Mouse (Mus musculus): Measurements from ENCODE around the gene Gm7954. TPM values are rescaled to one million over a fixed set of nuclear protein-coding genes. Genes with fewer than 3 reads are reported as not detected.
"Not testable (repeated sequence)": the region's sequence is repeated elsewhere in the genome, so short reads cannot be mapped to it uniquely, and the experiment has no call there.

Gm7954 gene
- not detected in 2 replicates for polyA plus RNA-seq (2015; fragmentation: Nextera tagmentation; extraction: Ambion mirVana)

- not testable (repeated sequence) for H3K4me1 ChIP-seq (ENCODE audit: control insufficient read depth, insufficient read depth, low read length); ATAC-seq; H3K27ac ChIP-seq (ENCODE audit: low read length); H3K9me3 ChIP-seq (ENCODE audit: control insufficient read depth, low read length); H3K27me3 ChIP-seq (replicated peaks; ENCODE audit: control insufficient read depth, insufficient read depth, low read length); H3K4me2 ChIP-seq (ENCODE audit: low read depth, low read length); H3K9ac ChIP-seq (ENCODE audit: low read depth, low read length); H3K4me3 ChIP-seq (ENCODE audit: low read length); H3K36me3 ChIP-seq (ENCODE audit: control insufficient read depth, insufficient read depth, low read length)
- WGBS, result no CpG with 5 or more reads among the region's 2 CpGs
Measured at GRCm38 (mm10) chr14:41453418-41453817, at the start of gene Gm7954. Gene Gm7954 (minus strand): TSS chr14:41453518.

DNA sequence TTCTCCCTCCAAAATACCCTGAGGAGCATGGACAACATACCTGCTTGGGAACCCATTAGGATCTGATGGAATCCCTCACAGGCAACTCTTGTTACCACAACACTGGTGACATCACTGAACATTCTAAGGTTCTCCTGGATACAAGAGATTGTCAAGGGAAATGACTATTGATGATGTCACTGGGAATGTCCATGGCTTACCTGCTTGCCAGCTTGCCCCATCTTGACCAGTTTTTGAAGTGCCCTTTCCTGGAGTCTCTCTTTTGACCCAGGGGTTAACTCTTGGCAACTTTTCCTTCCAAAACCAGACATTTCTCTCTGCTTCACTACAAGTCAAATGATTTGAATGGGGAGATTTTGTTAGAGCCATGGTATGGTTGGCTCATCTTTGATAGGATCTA is 36.1 kb upstream of the Gm7954 start, which contains the start of gene Gm3486:
Gene Gm3486 (minus strand): TSS at position 101 of the 400 bp plus-strand sequence.
- H3K36me3 ChIP-seq (ENCODE audit: control insufficient read depth, insufficient read depth, low read length); H3K9ac ChIP-seq (ENCODE audit: low read depth, low read length); ATAC-seq; H3K4me1 ChIP-seq (ENCODE audit: control insufficient read depth, insufficient read depth, low read length); H3K9me3 ChIP-seq (ENCODE audit: control insufficient read depth, low read length); H3K4me3 ChIP-seq (ENCODE audit: low read length); H3K4me2 ChIP-seq (ENCODE audit: low read depth, low read length); H3K27me3 ChIP-seq (replicated peaks; ENCODE audit: control insufficient read depth, insufficient read depth, low read length); H3K27ac ChIP-seq (ENCODE audit: low read length): not testable (repeated sequence)

DNA sequence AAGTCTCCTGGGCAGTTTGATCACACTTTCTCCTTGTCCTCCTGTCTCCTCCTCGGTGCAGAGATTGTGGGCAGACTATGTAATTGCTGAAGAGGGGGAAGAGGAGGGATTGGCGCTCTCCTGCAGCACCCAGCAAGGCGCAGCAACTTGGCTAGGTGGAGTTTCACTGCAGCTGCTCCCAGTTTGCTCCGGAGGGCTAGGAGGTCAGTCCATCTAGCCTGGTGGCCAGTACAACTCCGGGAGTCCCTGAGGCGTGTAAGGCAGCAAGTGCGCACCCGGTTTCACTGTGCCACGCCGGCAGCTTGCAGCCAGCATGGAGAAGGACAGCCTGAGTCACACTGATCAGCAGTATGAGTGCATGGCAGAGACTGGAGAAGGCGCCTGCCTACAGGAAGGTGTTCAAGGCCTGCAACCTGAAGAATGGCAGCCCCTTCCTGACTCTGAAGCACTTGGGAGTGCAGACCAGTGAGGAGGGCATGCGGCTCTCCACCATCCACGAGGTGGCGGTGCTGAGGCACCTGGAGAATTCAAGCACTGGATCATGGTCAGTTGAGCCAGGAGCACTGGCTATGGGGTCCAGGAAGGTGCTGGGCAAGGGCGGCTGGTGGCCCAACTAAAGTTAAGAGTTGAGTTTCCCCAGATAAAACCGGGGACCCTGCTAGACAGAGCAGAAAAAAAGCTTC is 27.8 kb downstream of the Gm7954 start:
- not testable (repeated sequence) for H3K36me3 ChIP-seq (ENCODE audit: control insufficient read depth, insufficient read depth, low read length); H3K9me3 ChIP-seq (ENCODE audit: control insufficient read depth, low read length); H3K4me1 ChIP-seq (ENCODE audit: control insufficient read depth, insufficient read depth, low read length); H3K4me2 ChIP-seq (ENCODE audit: low read depth, low read length); H3K27me3 ChIP-seq (replicated peaks; ENCODE audit: control insufficient read depth, insufficient read depth, low read length); H3K4me3 ChIP-seq (ENCODE audit: low read length); ATAC-seq; H3K27ac ChIP-seq (ENCODE audit: low read length); H3K9ac ChIP-seq (ENCODE audit: low read depth, low read length)
- WGBS, result 10% methylated on average over 12 of the region's 16 CpGs

- ATAC-seq; H3K27me3 ChIP-seq (replicated peaks; ENCODE audit: control insufficient read depth, insufficient read depth, low read length); H3K4me2 ChIP-seq (ENCODE audit: low read depth, low read length); H3K4me3 ChIP-seq (ENCODE audit: low read length); H3K27ac ChIP-seq (ENCODE audit: low read length); H3K9me3 ChIP-seq (ENCODE audit: control insufficient read depth, low read length); H3K4me1 ChIP-seq (ENCODE audit: control insufficient read depth, insufficient read depth, low read length); H3K9ac ChIP-seq (ENCODE audit: low read depth, low read length); H3K36me3 ChIP-seq (ENCODE audit: control insufficient read depth, insufficient read depth, low read length): not testable (repeated sequence)
- 22% methylated on average over 13 of the region's 14 CpGs for WGBS
Measured at GRCm38 (mm10) chr14:41424694-41425093, 28.6 kb downstream of the Gm7954 start.

DNA sequence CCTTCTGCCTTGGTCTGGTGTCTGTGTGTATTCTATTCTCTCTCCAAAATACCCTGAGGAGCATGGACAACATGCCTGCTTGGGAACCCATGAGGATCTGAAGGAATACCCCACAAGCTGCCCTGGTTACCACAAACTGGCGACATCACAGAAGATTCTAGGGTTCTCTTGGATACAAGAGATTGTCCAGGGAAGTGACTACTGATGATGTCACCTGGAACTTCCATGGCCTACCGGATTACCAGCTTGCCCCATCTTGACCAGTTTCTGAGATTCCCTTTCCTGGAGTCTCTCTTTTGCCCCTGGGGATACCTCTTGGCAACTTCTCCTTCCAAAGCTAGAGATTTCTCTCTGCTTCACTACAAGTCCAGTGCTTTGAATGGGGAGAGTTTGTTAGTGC is 45.1 kb downstream of the Gm7954 start, which contains the start of gene Gm6482:
Gene Gm6482 (minus strand): TSS at position 101 of the 400 bp plus-strand sequence.
- WGBS, result no CpG with 5 or more reads among the region's 2 CpGs
- H3K4me3 ChIP-seq (ENCODE audit: low read length); H3K4me1 ChIP-seq (ENCODE audit: control insufficient read depth, insufficient read depth, low read length); H3K36me3 ChIP-seq (ENCODE audit: control insufficient read depth, insufficient read depth, low read length); ATAC-seq; H3K27me3 ChIP-seq (replicated peaks; ENCODE audit: control insufficient read depth, insufficient read depth, low read length); H3K4me2 ChIP-seq (ENCODE audit: low read depth, low read length); H3K27ac ChIP-seq (ENCODE audit: low read length); H3K9ac ChIP-seq (ENCODE audit: low read depth, low read length); H3K9me3 ChIP-seq (ENCODE audit: control insufficient read depth, low read length): not testable (repeated sequence)

Other genes with a start within 250 kb of the Gm7954 start
- not detected in 2 replicates for gene Gm2832, start 174.7 kb downstream of the Gm7954 start, polyA plus RNA-seq (2015; fragmentation: Nextera tagmentation; extraction: Ambion mirVana)
- not detected in 2 replicates for gene Gm5798, start 104.9 kb downstream of the Gm7954 start, polyA plus RNA-seq (2015; fragmentation: Nextera tagmentation; extraction: Ambion mirVana)
- gene Gm7945, start 67.1 kb downstream of the Gm7954 start, polyA plus RNA-seq (2015; fragmentation: Nextera tagmentation; extraction: Ambion mirVana), result not detected in 2 replicates
- gene Gm6482, start 45.2 kb downstream of the Gm7954 start, polyA plus RNA-seq (2015; fragmentation: Nextera tagmentation; extraction: Ambion mirVana), result not detected in 2 replicates
- gene Gm3486, start 36.0 kb upstream of the Gm7954 start, polyA plus RNA-seq (2015; fragmentation: Nextera tagmentation; extraction: Ambion mirVana), result not detected in 2 replicates
- gene Gm7970, start 102.1 kb upstream of the Gm7954 start, polyA plus RNA-seq (2015; fragmentation: Nextera tagmentation; extraction: Ambion mirVana), result not detected in 2 replicates
- gene 1700049E17Rik2, start 119.7 kb upstream of the Gm7954 start, polyA plus RNA-seq (2015; fragmentation: Nextera tagmentation; extraction: Ambion mirVana), result not detected in 2 replicates
- not detected in 2 replicates for gene Gm3072, start 171.1 kb upstream of the Gm7954 start, polyA plus RNA-seq (2015; fragmentation: Nextera tagmentation; extraction: Ambion mirVana)
- not detected in 2 replicates for gene Gm3676, start 193.0 kb upstream of the Gm7954 start, polyA plus RNA-seq (2015; fragmentation: Nextera tagmentation; extraction: Ambion mirVana)
- not detected in 2 replicates for gene Gm8068, start 248.4 kb upstream of the Gm7954 start, polyA plus RNA-seq (2015; fragmentation: Nextera tagmentation; extraction: Ambion mirVana)

Data from intestine, embryonic 16.5 days (tissue).